Mouse (Mus musculus) right cerebral cortex, adult 2 months (tissue): ENCODE data around the gene Rnd2.
"Not testable (repeated sequence)": the region's sequence is repeated elsewhere in the genome, so short reads cannot be mapped to it uniquely, and the experiment has no call there.

ENCODE experiments used
- DNase-seq, 2 experiments: peaks; one replicate each; pipeline ENCODE4 v3.0.0; 2021 to 2022; ENCODE audit warnings: low spot score in 2 of 2

The Rnd2 gene

DNA sequence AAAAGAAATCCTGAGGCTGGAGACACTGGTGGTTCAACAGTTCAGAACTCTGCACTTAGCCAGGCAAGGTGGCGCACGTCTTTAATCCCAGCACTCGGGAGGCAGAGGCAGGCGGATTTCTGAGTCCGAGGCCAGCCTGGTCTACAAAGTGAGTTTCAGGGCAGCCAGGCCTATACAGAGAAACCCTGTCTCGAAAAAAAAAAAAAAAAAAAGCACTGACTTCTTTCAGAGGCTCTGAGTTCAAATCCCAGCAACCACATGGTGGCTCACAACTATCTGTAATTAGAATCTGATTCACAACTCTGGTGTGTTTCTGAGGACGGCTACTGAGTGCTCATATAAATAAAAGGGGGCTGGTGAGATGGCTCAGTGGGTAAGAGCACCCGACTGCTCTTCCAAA lies 17.9 kb upstream of the Rnd2 start:
- DNase-seq = not testable (repeated sequence)

DNA sequence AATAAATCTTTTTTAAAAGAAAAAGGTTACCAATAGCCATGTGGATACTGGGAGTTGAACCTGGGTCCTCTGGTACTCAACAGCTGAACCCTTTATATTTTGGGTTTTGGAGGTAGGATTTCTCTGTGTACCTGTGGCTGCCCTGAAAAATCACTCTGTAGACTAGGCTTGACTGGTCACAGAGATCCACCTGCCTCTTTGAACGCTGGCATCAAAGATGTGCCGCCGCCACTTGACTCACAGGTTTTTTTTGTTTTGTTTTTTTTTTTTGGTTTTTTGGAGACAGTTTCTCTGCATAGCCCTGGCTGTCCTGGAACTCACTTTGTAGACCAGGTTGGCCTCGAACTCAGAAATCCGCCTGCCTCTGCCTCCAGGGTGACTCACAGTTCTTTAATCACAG lies 17.0 kb upstream of the Rnd2 start:
- DNase-seq = no peak

DNA sequence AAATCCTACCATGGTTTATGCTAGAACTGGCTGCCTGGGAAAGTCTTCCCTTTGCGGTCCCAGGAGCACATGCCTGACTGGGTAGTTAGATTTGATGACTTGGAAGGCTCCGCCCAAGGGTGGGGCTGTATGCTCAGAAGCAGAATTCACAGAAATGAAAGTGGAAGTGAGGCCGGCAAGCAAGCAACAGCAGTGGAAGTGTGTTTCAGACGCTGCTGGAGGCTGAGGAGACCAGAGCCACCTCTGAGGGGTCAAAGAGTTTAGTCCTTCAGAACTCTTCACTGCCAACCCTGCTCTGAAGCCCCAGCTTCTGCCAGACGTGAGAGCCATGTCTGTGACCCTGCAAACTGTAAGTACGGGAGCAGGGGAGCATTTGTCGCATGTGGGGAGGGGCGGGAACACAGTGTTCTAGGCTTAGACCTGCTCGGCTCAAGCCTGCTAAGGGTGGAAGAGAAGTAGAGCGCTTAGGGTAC lies 16.5 kb upstream of the Rnd2 start, which contains the start of gene Ifi35:
Gene Ifi35, plus strand, starts transcription at position 134 of the 473 bp plus-strand sequence.
- DNase-seq = no peak

DNA sequence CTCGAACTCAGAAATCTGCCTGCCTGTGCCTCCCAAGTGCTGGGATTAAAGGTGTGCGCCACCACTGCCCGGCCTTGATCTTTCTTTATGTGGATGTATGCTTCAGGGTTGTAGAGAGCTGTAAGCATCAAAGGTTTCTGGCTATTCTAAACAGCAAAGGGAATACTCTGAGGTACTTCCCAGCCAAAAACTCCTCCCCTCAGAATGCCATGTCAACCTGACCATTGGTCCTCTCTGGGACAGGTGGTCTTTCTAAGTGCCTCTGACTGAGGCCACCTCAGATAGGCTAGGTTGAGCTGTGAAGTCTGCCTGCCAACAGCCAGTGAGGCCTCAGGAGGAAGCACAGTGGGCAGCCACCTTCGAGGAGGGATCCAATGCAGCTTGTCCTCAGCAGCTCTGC lies 15.9 kb upstream of the Rnd2 start:
- no peak for DNase-seq

DNA sequence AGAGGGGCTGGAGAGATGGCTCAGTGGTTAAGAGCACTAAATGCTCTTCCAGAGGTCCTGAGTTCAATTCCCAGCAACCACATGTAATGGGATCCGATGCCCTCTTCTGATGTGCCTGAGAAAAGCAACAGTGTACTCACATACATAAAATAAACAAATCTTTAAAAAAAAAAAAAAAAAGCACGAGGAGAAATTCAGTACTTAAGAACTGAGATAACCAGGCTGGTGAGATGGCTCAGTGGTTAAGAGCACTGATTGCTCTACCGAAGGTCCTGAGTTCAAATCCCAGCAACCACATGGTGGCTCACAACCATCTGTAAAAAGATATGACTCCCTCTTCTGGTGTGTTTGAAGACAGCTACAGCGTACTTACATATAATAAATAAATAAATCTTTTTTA lies 15.2 kb upstream of the Rnd2 start:
- DNase-seq = not testable (repeated sequence)

DNA sequence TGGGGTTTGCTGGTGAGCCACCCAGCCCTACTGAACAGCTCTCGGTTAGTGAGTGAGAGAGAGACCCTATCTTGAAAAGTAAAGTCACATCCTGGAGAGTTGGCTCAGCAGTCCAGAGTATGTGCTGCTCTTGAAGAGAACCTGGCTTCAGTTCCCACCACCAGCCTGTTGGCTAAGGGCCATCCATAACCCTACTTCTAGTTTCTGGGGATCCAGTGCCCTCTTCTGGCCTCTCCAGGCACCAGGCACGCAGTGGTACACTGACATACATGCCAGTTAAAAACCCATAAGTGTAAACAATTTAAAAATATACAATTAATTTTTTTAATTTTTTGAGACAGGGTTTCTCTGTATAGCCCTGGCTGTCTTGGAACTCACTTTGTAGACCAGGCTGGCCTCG lies 14.4 kb upstream of the Rnd2 start:
- no peak for DNase-seq

DNA sequence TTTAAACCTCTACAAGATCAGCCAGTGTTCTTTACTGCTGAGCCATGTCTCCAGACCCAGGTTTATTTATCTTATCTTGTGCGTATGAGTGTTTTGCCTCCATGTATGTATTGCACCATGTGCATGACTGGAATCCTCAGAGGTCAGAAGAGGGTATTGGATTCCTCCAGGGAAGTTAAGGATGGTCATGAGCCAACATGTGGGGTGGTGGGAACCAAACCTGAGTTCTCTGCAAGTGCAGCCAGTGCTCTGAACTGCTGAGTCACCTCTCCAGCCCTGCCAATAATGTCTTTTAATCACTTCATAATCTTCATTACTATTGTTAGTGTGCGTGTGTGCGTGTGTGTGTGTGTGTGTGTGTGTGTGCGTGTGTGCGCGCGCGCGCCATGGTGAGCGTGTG lies 13.3 kb upstream of the Rnd2 start:
- no peak for DNase-seq

DNA sequence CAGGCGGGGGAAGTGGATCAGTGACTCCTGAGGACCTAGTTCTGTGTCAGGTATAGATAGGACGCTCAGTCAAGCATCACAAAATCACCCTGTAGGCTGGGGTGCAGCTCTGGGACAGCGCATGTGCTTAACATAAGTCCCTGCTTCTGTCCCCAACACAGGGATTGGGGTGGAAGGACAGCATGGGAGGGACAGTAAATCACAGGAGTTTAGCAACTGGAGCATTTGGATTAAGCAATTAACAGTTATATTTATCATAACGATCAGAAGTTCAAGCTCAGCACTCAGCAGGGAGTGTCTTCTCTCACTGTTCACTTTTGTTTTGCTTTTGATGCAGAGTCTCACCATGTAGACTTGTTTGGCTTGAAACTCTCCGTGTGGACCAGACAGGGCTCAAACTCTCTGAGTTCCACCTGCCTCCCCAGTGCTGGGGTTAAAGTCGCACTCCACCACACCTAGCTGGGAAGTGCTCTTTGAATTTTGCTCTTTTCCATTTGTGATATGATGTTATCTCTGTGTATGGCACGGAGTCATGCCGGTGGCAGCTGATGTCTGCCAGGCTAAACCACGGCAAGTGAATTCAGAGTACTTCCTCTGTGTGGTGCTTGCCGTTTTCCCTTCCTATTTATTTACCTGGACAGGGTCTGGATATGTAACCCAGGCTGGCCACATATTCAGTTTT lies 12.6 kb upstream of the Rnd2 start:
- DNase-seq = no peak

DNA sequence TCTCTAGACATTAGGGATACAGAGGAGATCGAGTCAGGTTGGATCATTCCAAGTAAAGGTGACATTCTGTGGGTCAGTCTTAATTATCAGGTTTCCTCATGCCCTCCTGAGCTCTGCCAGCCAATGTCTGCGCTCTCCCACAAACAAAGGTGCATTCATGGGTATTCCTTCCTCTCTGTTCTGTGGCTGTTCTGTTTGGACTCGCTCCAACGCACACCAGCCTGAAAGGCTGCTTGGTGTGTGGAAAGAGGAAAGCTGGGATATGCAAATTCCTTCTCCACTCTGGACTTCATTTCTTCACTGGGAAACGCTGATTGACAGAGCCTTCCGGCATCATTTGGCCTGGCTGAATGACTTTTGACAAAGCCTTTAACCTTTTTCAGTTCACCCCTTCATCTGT lies 10.1 kb upstream of the Rnd2 start:
- DNase-seq = no peak

DNA sequence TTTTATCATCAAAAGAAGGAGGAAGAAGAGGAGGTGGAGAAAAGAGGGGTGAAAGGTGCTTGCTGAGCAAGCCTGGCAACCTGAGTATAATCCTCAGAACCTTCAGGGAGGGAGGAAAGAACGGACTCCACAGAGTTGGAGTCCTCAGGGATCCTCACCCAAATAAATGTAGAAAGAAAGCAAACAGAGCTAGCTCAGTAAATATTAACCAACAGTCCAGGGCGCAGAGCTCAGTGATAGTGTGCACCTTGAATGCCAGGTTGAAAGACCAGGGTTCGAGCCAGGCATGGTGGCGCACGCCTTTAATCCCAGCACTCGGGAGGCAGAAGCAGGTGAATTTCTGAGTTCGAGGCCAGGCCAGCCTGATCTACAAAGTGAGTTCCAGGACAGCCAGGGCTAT lies 9.2 kb upstream of the Rnd2 start:
- no peak for DNase-seq

DNA sequence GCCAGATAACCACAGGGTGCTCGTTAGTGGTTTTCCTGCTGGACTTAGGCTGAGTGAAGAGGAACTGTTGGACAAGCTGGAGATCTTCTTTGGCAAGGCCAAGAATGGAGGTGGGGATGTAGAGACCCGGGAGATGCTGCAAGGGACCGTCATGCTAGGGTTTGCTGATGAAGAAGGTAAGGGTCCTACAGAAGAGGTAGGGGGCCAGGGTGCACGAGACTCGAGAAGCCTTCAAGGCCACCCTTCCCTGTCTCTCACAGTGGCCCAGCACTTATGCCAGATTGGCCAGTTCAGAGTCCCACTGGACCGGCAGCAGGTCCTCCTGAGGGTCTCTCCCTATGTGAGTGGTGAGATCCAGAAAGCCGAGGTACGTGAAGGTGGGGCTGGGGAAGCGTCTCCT lies 7.2 kb upstream of the Rnd2 start:
- DNase-seq = no peak

DNA sequence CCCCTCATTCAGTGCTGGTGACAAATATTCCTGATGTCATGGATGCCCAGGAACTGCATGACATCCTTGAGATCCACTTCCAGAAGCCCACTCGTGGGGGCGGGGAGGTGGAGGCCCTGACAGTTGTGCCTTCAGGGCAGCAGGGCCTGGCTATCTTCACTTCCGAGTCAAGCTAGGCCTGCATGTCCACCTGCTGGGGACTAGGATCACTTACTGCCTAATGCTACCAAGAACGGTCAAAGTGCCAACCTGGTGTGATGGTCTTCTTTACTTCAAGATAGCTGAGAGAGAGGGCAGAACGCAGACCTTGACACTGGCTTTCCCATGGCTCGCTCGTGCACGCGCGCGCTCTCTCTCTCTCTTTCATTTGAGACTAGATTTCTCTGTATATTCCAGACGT lies 6.6 kb upstream of the Rnd2 start:
- DNase-seq = no peak

DNA sequence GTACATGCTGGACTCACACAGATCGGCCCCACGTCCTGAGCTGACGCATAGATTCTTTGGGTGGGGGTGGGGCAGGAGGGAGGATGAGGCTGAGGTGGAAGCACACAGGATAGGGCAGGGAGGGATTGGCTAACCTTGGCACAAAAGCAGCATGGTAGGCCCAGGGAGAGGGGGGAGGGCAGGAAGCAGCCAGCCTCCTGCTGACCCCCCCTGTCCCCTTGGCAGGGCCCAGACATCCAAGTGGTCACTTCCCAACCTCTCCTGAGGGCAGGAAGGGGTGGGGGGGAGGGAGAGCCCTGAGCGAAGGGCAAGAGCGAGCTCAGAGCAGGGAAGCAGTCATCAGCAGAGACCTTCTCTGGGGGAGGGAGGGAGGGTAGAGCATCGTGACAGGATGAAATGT lies 5.1 kb upstream of the Rnd2 start:
- no peak for DNase-seq

DNA sequence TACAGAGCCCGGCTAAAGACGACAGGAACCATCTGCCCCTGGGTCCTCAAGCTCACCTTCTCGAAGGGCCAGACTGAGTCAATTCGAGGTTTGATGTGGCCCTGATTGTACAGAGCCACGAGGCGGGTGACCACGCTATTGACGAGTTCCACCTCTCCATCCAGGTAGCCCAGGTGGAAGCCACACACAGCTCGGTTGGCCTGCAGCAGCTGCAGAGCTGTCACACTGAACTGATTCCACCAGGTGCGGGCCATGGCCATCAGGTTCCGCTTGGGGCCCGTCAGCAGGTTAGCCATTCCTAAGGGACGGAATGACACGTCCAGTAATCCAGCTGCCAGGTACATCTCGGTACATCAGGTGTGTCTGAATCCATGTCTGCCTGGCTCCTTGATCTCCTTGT lies 4.5 kb upstream of the Rnd2 start:
- DNase-seq = no peak

DNA sequence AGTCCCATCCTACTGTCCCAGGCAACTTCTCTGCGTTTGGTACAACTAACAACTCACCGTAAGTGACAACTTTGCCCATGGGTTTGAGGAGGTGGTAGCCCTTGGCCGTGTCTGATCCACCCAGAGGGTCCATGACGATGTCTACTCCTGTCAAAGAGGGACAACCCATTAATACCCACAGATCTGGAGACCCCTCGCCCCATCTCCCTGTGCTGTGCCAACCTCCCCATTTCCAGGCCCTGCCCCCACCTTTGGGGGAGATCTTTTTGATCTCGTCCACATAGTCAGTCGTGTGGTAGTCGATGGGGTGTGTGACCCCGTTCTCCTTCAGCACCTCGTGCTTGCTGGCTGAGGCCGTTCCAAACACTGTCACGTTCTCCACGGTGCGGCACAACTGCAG lies 2.7 kb upstream of the Rnd2 start:
- no peak for DNase-seq

DNA sequence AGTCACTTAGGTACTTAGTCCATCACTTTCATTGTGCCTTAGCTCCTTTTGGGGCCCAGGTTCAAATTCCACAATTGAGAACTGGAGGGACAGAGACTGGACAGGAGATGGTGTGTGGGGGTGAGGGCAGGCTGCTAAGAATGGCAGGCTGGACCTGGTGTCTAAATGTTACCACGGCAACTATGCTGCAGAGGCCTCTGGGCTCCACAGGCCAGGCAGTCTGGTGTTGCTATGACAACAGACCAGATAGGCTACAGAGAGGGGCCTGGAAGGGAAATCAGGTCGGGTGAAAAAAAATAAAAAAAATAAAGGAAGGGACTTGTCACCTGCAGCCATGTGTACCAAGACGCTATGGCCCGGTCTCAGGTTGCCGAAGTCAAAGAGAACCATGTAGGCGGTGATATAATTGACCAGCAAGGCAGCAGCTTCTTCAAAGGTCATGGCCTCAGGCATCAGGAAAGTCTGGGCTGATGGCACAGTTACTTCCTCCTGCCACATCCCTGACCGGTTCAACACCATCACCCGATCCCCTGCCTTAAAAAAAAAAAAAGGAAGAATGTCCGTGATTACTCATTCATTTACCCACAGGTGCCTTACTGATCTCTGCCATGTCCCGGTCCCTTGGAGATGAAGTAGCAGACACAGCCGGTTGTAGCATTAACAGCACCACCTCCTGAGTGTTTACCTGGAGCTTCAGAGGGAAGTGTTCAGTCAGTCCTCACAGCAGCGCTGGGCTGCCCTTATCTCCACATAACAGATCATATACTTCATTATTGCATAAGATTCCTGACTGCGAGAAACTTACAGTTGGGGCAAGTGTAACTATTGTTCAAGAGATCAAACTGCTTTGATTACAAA lies 2.0 kb upstream of the Rnd2 start:
- no peak for DNase-seq

DNA sequence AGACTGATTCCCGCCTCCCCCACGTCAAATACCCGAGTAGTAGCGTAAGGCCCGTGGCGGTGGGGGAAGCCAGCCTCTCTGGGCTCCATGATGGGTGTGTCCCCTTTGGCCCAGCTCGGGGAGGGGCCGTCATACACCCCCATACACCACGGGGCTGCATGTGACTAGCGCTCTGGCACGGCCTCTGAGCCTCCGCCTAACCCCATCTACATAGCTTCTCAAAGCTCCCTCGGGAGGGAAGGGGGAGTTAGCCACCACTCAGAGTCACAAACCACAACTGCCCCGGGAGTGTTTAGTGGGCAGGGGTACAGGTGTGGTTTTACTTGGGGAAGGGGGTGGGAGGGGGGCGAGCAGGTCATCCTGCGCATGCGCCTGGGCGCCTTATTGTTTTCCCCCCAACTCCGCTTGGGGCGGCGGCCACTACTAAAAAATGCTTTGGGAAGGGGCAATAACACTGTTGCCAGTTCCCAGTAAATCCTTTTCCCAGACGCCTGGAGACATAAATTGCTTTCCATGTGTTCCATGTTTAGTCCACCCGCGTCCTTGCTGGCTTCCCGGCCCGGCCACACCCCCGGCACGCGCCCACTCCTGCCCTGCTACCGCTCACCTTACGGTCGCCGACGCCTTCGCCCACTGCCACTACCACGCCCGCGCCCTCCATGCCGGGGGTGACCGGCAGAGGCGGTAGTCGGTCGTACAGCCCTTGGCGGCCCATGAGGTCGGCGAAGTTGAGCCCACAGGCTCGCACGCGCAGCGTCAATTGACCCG lies 486 bp downstream of the Rnd2 start:
- no peak for DNase-seq

DNA sequence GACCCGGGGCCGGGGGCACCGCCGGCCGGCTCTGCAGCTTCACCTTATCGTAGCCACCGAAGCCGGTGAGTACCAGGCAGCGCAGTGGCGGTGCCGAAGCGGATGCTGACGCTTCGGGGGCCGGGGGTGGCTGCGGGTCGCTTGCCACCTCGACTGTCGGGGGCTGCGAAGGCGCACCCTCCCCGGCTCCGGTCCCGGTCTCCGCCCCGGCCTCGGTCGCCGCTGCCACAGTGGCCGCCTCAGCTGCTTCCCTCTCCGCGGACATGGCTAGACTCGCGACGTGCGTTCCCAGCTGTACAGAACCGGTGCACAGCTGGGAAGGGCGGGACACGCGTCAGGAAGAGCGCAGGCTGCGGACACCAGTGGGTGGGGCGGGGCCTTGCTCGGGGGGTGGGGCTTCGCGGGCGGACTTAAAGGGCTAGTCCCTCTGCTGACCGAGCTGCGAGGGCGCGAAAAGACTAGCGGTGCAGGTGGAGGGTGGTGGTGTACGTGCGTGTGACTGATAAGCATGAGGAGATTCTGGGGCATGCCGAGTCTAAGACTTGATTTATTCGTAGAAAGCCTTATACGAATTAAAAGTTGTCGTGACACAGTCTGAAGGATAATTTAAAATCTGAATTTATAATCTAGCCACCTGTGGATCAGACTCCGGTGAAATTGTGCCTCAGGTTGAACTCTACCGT lies 1.2 kb downstream of the Rnd2 start, which contains the start of gene Vat1:
Gene Vat1, minus strand, starts transcription at position 362 of the 683 bp plus-strand sequence.
- peak; percentile 48 to 59 for DNase-seq

DNA sequence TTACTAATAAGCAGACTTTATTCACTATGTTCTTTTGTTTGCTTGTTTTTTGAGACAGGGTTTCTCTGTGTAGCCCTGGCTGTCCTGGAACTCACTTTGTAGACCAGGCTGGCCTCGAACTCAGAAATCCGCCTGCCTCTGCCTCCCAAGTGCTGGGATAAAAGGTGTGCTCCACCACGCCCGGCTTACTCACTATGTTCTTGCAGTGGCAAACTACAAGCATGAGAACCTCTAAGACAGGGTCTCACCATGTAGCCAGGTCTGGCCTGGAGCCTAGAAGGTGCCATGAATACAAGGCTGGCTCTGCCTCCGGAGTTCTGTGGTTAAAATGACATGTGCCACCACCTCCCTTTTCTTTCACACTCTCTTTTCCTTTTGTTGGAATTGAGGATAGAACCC lies 1.8 kb downstream of the Rnd2 start:
- DNase-seq = not testable (repeated sequence)

DNA sequence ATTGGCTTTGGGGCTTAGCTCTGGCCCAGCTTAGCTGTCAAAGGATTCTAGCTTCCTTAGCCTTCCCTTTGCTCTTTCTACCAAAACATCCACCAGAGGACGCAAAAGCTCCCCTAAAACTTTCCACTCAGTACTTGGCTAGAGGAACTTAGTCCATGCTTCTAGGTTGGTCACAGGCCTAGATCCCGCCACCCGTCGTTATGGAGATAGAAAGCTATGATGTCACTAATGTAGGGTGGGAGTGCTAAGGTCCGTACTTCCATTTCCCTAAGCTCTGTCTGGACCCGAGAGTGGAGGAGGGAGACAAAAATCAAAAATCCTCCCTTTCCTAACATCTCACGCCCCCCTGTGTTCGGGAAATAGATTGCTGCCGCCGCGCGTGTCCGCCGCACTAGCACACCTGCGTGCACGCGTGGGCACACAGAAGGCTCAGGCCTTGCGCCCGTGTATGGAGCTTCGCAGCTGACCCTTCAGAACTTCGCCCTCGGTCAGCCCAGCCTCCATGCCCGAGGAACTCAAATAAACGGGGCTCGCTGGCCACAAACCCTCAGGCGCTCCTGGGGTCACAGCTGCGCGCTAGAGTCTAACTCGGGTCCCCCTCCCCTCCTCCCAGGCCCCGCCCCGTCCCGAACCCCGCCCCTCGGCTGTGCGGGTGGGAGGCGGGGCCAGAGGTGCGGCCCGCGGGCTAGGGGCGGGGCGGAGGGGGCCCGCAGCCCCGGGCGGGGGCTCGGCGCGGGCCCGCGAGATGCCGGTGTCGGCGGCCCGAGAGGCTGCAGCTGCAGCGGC lies 2.9 kb downstream of the Rnd2 start:
- peak; percentile 70 to 75 for DNase-seq

DNA sequence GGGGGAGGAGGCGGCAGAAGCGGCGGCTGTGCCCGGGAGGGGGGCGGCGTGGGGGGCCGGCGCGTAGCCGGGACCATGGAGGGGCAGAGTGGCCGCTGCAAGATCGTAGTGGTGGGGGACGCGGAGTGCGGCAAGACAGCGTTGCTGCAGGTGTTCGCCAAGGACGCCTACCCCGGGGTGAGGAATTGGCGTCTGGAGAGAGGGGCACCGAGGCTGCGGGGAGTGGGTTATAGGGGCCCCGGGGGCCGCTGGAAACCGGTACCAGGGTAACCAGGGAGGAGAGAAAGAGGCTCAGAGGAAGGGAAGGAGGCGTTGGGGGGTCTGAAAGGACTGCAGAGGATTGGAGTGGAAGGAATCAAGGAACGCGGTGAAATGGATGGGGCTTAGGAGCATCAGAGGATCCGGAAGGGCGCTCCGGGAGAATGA lies 3.5 kb downstream of the Rnd2 start:
- DNase-seq = peak in 1 of 2 experiments; percentile 20
